Mouse (Mus musculus): ENCODE data around the gene Zfp330.
A peak's percentile ranks its signal among the peaks of the same experiment; 100 is the strongest.

Gene Zfp330

GRCm38 (mm10) chr8:82774093-82774422 is at the start of gene Zfp330:
TSS of gene Zfp330 (minus strand) at chr8:82774160.
- peak; percentile 86 for DNase-seq (ENCODE audit: low spot score)

- no peak for DNase-seq (ENCODE audit: low spot score)
Measured at GRCm38 (mm10) chr8:82777945-82778344, 4.0 kb upstream of the Zfp330 start.

GRCm38 (mm10) chr8:82777406-82777805 is 3.4 kb upstream of the Zfp330 start:
- DNase-seq (ENCODE audit: low spot score) = no peak

- no peak for DNase-seq (ENCODE audit: low spot score)
Measured at GRCm38 (mm10) chr8:82774482-82774881, 522 bp upstream of the Zfp330 start.

GRCm38 (mm10) chr8:82773332-82774092 is 448 bp downstream of the Zfp330 start:
- DNase-seq (ENCODE audit: low spot score) = peak; percentile 25

GRCm38 (mm10) chr8:82770886-82771285 is 3.1 kb downstream of the Zfp330 start:
- no peak for DNase-seq (ENCODE audit: low spot score)

- DNase-seq (ENCODE audit: low spot score) = no peak
Measured at GRCm38 (mm10) chr8:82759071-82759470, 14.9 kb downstream of the Zfp330 start.

GRCm38 (mm10) chr8:82754946-82755345 is 19.0 kb downstream of the Zfp330 start:
- no peak for DNase-seq (ENCODE audit: low spot score)

- no peak for DNase-seq (ENCODE audit: low spot score)
Measured at GRCm38 (mm10) chr8:82746617-82747016, 27.3 kb downstream of the Zfp330 start.

- no peak for DNase-seq (ENCODE audit: low spot score)
Measured at GRCm38 (mm10) chr8:82743905-82744904, 29.8 kb downstream of the Zfp330 start.
